Mouse (Mus musculus) G1E (cell line): ENCODE results near the gene Ago3.

Experiments used
- CTCF ChIP-seq: IDR thresholded peaks from 2 replicates; pipeline ENCODE4 v1.5.1; 2012; ENCODE audit warnings: low read depth, low read length, inconsistent platforms, mixed read lengths
- GATA1 ChIP-seq: IDR thresholded peaks from 2 replicates; pipeline ENCODE4 v1.6.1; 2012; ENCODE audit warnings: borderline replicate concordance, low read length, inconsistent platforms, mixed read lengths
- GATA2 ChIP-seq: IDR thresholded peaks from 2 replicates; pipeline ENCODE4 v1.6.1; 2012; ENCODE audit warnings: low read depth, low read length, inconsistent platforms, borderline replicate concordance
- POLR2AphosphoS5 ChIP-seq: IDR thresholded peaks from 2 replicates; pipeline ENCODE4 v1.6.1; 2012; ENCODE audit warnings: low read depth, low read length, inconsistent platforms; ENCODE audit not compliant: insufficient replicate concordance
- TAL1 ChIP-seq: conservative IDR thresholded peaks from 2 replicates; pipeline ENCODE4 v1.6.1; 2012; ENCODE audit warnings: low read depth, low read length, inconsistent platforms, mixed read lengths

- TF ChIP-seq CTCF (peak; percentile 89), POLR2AphosphoS5 (no peak), TAL1 (no peak), GATA1 (no peak), GATA2 (no peak)
These were observed 39.0 kb upstream of the Ago3 start, which contains the start of gene Ago1 for GRCm38 (mm10) chr4:126468285-126468901.
